Mouse (Mus musculus) bone marrow macrophage, adult 2 months (primary cell): ENCODE measurements around the gene Sec22c.

Source experiments
- CTCF ChIP-seq: IDR thresholded peaks from 2 replicates; pipeline ENCODE4 v1.5.1; 2012; ENCODE audit warnings: low read depth, mild to moderate bottlenecking, low read length, moderate library complexity
- POLR2A ChIP-seq: IDR thresholded peaks from 2 replicates; pipeline ENCODE4 v1.6.1; 2012; ENCODE audit warnings: mild to moderate bottlenecking, low read depth, low read length, borderline replicate concordance

- TF ChIP-seq CTCF (no peak), POLR2A (no peak)
Measured at GRCm38 (mm10) chr9:121690200-121690651, 15.1 kb downstream of the Sec22c start.
